Mouse (Mus musculus) stomach, postnatal 0 days (tissue): ENCODE data around the gene Deaf1.

Experiments used
- CTCF ChIP-seq: IDR thresholded peaks from 2 replicates; pipeline ENCODE4 v1.5.1; 2016; ENCODE audit warnings: antibody characterized with exemption, low read depth, mild to moderate bottlenecking, moderate library complexity
- EP300 ChIP-seq: optimal IDR thresholded peaks from 2 replicates; pipeline ENCODE3; 2016; ENCODE audit warnings: antibody characterized with exemption

DNA sequence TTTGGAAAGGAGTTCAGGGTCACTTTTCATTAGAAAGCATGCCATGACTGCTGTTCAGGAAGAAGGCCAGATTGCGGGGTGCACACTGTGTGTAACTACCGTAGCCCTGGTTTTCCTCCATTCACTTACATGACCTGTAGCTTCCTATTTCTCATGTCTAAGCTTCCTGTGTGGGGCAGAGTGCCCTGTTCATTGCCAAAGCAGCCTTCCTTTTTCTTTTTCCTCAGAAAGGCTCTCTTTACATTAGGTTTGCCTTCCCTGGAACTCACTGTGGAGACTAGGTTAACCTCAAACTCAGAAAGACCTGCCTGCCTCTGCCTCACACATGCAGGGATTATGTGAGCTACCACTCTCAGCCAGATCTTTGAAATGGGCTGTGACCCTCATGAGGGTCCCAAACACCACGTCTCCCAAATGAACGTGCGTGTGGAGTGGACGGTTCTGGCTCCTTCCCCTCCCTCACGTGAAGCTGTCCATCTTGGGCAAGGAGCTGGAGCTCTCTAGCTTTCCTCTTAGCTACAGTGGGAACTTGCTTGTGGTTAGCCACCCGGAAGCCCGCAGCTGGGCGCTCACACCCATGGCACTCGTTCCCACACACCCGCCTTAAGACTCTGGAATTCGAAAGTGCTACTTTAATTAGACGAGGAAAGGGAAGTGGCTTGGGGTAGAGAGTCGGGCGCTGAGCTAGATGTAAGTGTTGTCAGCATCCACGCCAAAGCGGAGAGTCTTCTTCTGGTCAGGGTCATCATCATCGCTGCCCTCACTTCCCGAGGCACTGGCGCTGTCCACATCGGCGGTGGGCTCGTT, 58.8 kb downstream of the Deaf1 start:
- no peak for TF ChIP-seq CTCF
- no peak for TF ChIP-seq EP300
